Mouse (Mus musculus): ENCODE results near the gene Prdx1. TPM values are rescaled to one million over a fixed set of nuclear protein-coding genes. Genes with fewer than 3 reads are reported as not detected.
A peak's percentile ranks its signal among the peaks of the same experiment; 100 is the strongest.
"Not testable (repeated sequence)": the region's sequence is repeated elsewhere in the genome, so short reads cannot be mapped to it uniquely, and the experiment has no call there.

Prdx1 gene
- polyA plus RNA-seq, 1 experiment from 2014 or later: 1,429 TPM

GRCm38 (mm10) chr4:116660829-116661228, 24.5 kb upstream of the Prdx1 start:
- Histone ChIP-seq H3K4me1 (ENCODE audit: insufficient read depth) (no peaks in the 10 kb centered on the region), H3K27me3 (ENCODE audit: insufficient read depth, low read length) (no peaks in the 10 kb centered on the region), H3K4me3 (ENCODE audit: low read depth, low read length) (no peak overlapping the region), H3K27ac (ENCODE audit: low read depth) (no peak overlapping the region), H3K9me3 (ENCODE audit: low read depth, low read length) (no peaks in the 10 kb centered on the region), H3K4me2 (no peak overlapping the region), H3K36me3 (ENCODE audit: insufficient read depth) (no peaks in the 10 kb centered on the region), H3K9ac (no peak overlapping the region)
- no peak for ATAC-seq (ENCODE audit: insufficient read depth)
- no peak for DNase-seq
- 63% methylated on average over 6 of the region's 6 CpGs for WGBS
- no peak for TF ChIP-seq CTCF (IDR thresholded peaks at IDR 0.05; ENCODE audit: low read depth)

GRCm38 (mm10) chr4:116661998-116662397, 23.3 kb upstream of the Prdx1 start:
- H3K4me1 ChIP-seq (ENCODE audit: insufficient read depth): no peaks in the 10 kb centered on the region
- no peak for ATAC-seq (ENCODE audit: insufficient read depth)
- H3K4me3 ChIP-seq (ENCODE audit: low read depth, low read length): no peak overlapping the region
- H3K27ac ChIP-seq (ENCODE audit: low read depth): no peak overlapping the region
- no peak for DNase-seq
- 79% methylated on average over 1 of the region's 1 CpGs for WGBS
- no peaks in the 10 kb centered on the region for H3K9me3 ChIP-seq (ENCODE audit: low read depth, low read length)
- TF ChIP-seq CTCF (IDR thresholded peaks at IDR 0.05; ENCODE audit: low read depth): no peak
- no peaks in the 10 kb centered on the region for H3K36me3 ChIP-seq (ENCODE audit: insufficient read depth)
- H3K27me3 ChIP-seq (ENCODE audit: insufficient read depth, low read length): no peaks in the 10 kb centered on the region
- no peak overlapping the region for H3K4me2 ChIP-seq
- H3K9ac ChIP-seq: no peak overlapping the region

- H3K27ac ChIP-seq (ENCODE audit: low read depth): no peak overlapping the region
- no peak for ATAC-seq (ENCODE audit: insufficient read depth)
- no peak for TF ChIP-seq CTCF (IDR thresholded peaks at IDR 0.05; ENCODE audit: low read depth)
- H3K4me1 ChIP-seq (ENCODE audit: insufficient read depth): no peaks in the 10 kb centered on the region
- H3K9me3 ChIP-seq (ENCODE audit: low read depth, low read length): no peaks in the 10 kb centered on the region
- H3K4me3 ChIP-seq (ENCODE audit: low read depth, low read length): no peak overlapping the region
- no peak overlapping the region for H3K4me2 ChIP-seq
- 48% methylated on average over 4 of the region's 4 CpGs for WGBS
- no peaks in the 10 kb centered on the region for H3K36me3 ChIP-seq (ENCODE audit: insufficient read depth)
- no peak for DNase-seq
- H3K27me3 ChIP-seq (ENCODE audit: insufficient read depth, low read length): no peaks in the 10 kb centered on the region
- no peak overlapping the region for H3K9ac ChIP-seq
Measured at GRCm38 (mm10) chr4:116666625-116667024, 18.7 kb upstream of the Prdx1 start.

- H3K4me1 ChIP-seq (ENCODE audit: insufficient read depth): no peaks in the 10 kb centered on the region
- H3K9ac ChIP-seq: no peak overlapping the region
- WGBS: 44% methylated on average over 3 of the region's 3 CpGs
- no peaks in the 10 kb centered on the region for H3K36me3 ChIP-seq (ENCODE audit: insufficient read depth)
- no peak overlapping the region for H3K27ac ChIP-seq (ENCODE audit: low read depth)
- H3K4me3 ChIP-seq (ENCODE audit: low read depth, low read length): no peak overlapping the region
- no peak overlapping the region for H3K4me2 ChIP-seq
- no peak for TF ChIP-seq CTCF (IDR thresholded peaks at IDR 0.05; ENCODE audit: low read depth)
- H3K27me3 ChIP-seq (ENCODE audit: insufficient read depth, low read length): no peaks in the 10 kb centered on the region
- H3K9me3 ChIP-seq (ENCODE audit: low read depth, low read length): no peaks in the 10 kb centered on the region
- no peak for DNase-seq
- ATAC-seq (ENCODE audit: insufficient read depth): no peak
Measured at GRCm38 (mm10) chr4:116668145-116668544, 17.2 kb upstream of the Prdx1 start.

GRCm38 (mm10) chr4:116669291-116669690, 16.1 kb upstream of the Prdx1 start:
- Histone ChIP-seq H3K9ac (no peak overlapping the region), H3K36me3 (ENCODE audit: insufficient read depth) (no peaks in the 10 kb centered on the region), H3K4me2 (no peak overlapping the region), H3K4me1 (ENCODE audit: insufficient read depth) (no peaks in the 10 kb centered on the region), H3K9me3 (ENCODE audit: low read depth, low read length) (no peaks in the 10 kb centered on the region), H3K27me3 (ENCODE audit: insufficient read depth, low read length) (no peaks in the 10 kb centered on the region), H3K27ac (ENCODE audit: low read depth) (no peak overlapping the region), H3K4me3 (ENCODE audit: low read depth, low read length) (no peak overlapping the region)
- WGBS: 49% methylated on average over 2 of the region's 2 CpGs
- ATAC-seq (ENCODE audit: insufficient read depth): no peak
- peak; percentile 44 for TF ChIP-seq CTCF (IDR thresholded peaks at IDR 0.05; ENCODE audit: low read depth)
- peak; percentile 32 for DNase-seq

- Histone ChIP-seq H3K4me2 (no peak overlapping the region), H3K9ac (no peak overlapping the region), H3K27ac (ENCODE audit: low read depth) (no peak overlapping the region), H3K4me1 (ENCODE audit: insufficient read depth) (no peaks in the 10 kb centered on the region), H3K27me3 (ENCODE audit: insufficient read depth, low read length) (no peaks in the 10 kb centered on the region), H3K4me3 (ENCODE audit: low read depth, low read length) (no peak overlapping the region), H3K36me3 (ENCODE audit: insufficient read depth) (no peaks in the 10 kb centered on the region), H3K9me3 (ENCODE audit: low read depth, low read length) (no peaks in the 10 kb centered on the region)
- WGBS: 17% methylated on average over 2 of the region's 2 CpGs
- ATAC-seq (ENCODE audit: insufficient read depth): peak; percentile 94
- no peak for TF ChIP-seq CTCF (IDR thresholded peaks at IDR 0.05; ENCODE audit: low read depth)
- peak; percentile 77 for DNase-seq
Measured at GRCm38 (mm10) chr4:116672785-116673184, 12.6 kb upstream of the Prdx1 start.

GRCm38 (mm10) chr4:116674761-116675160, 10.6 kb upstream of the Prdx1 start:
- H3K4me3 ChIP-seq (ENCODE audit: low read depth, low read length); H3K4me1 ChIP-seq (ENCODE audit: insufficient read depth); H3K9ac ChIP-seq; H3K27me3 ChIP-seq (ENCODE audit: insufficient read depth, low read length); H3K4me2 ChIP-seq; H3K27ac ChIP-seq (ENCODE audit: low read depth); H3K9me3 ChIP-seq (ENCODE audit: low read depth, low read length); H3K36me3 ChIP-seq (ENCODE audit: insufficient read depth); DNase-seq; ATAC-seq (ENCODE audit: insufficient read depth): not testable (repeated sequence)
- WGBS: 85% methylated on average over 6 of the region's 6 CpGs

- Histone ChIP-seq H3K36me3 (ENCODE audit: insufficient read depth) (no peaks in the 10 kb centered on the region), H3K27ac (ENCODE audit: low read depth) (no peak overlapping the region), H3K9me3 (ENCODE audit: low read depth, low read length) (no peaks in the 10 kb centered on the region), H3K27me3 (ENCODE audit: insufficient read depth, low read length) (no peaks in the 10 kb centered on the region), H3K4me2 (no peak overlapping the region), H3K9ac (no peak overlapping the region), H3K4me3 (ENCODE audit: low read depth, low read length) (no peak overlapping the region), H3K4me1 (ENCODE audit: insufficient read depth) (no peaks in the 10 kb centered on the region)
- WGBS: 79% methylated on average over 3 of the region's 3 CpGs
- no peak for ATAC-seq (ENCODE audit: insufficient read depth)
- DNase-seq: no peak
- TF ChIP-seq CTCF (IDR thresholded peaks at IDR 0.05; ENCODE audit: low read depth): no peak
Measured at GRCm38 (mm10) chr4:116676027-116676426, 9.3 kb upstream of the Prdx1 start.
